Mouse (Mus musculus): ENCODE results near the gene Adora3. TPM values are rescaled to one million over a fixed set of nuclear protein-coding genes. Genes with fewer than 3 reads are reported as not detected.

Gene Adora3
- 0.45 and 0.51 TPM in 2 replicates for polyA plus RNA-seq (2012; rRNA removed)

GRCm38 (mm10) chr3:105870558-105870957, at the start of gene Adora3, which contains the start of gene Tmigd3:
Gene Adora3 (plus strand): TSS chr3:105870858.
Gene Tmigd3 (plus strand): TSS chr3:105870903.

GRCm38 (mm10) chr3:105932240-105933071, 61.8 kb downstream of the Adora3 start, which contains the start of gene I830077J02Rik:
Gene I830077J02Rik (minus strand): TSS chr3:105932664.

Other genes starting within 250 kb of the Adora3 start
- gene Ddx20, start 183.3 kb upstream of the Adora3 start, polyA plus RNA-seq (2012; rRNA removed): 17.1 and 27.4 TPM in 2 replicates
- 2.2 and 2.3 TPM in 2 replicates for gene Inka2, start 166.3 kb upstream of the Adora3 start, polyA plus RNA-seq (2012; rRNA removed)
- 2.4 and 4.9 TPM in 2 replicates for gene Rap1a, start 69.5 kb upstream of the Adora3 start, polyA plus RNA-seq (2012; rRNA removed)
- 0.27 and 0.87 TPM in 2 replicates for gene Tmigd3, start within 50 bp of the Adora3 start, polyA plus RNA-seq (2012; rRNA removed)
- gene I830077J02Rik, start 61.8 kb downstream of the Adora3 start, polyA plus RNA-seq (2012; rRNA removed): 0.37 and 0.62 TPM in 2 replicates
- gene Wdr77, start 88.5 kb downstream of the Adora3 start, polyA plus RNA-seq (2012; rRNA removed): 14.5 and 19.2 TPM in 2 replicates
- 139 and 159 TPM in 2 replicates for gene Atp5f1, start 89.2 kb downstream of the Adora3 start, polyA plus RNA-seq (2012; rRNA removed)
- gene Ovgp1, start 102.9 kb downstream of the Adora3 start, polyA plus RNA-seq (2012; rRNA removed): 0.31 and 0.50 TPM in 2 replicates
- not detected in 2 replicates for gene Pifo, start 143.8 kb downstream of the Adora3 start, polyA plus RNA-seq (2012; rRNA removed)
- gene Chil5, start 162.0 kb downstream of the Adora3 start, polyA plus RNA-seq (2012; rRNA removed): not detected in 2 replicates
- gene Chia1, start 242.4 kb downstream of the Adora3 start, polyA plus RNA-seq (2012; rRNA removed): not detected in 2 replicates

Measured in colon, adult 2 months (tissue).